Mouse (Mus musculus): Measurements from ENCODE around the gene Mfsd10.

DNA sequence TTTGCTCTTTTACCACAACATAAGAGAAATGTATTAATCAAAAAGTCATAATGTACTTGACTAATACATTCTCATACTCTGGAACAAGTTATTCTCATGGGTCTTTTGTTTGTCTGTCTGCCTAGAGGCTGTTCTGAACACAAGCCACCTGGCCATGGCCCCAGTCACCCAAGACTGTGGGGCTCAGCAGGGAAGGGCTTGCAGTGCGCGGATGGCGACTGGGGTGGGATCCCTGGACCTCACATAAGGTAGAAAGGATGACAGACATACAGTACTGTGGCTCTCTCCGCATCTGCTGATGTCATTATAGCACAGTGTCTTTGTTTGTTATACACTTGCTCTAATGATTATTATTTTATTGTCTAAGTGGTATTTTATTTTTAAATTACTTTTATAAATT lies 46.3 kb downstream of the Mfsd10 start:
- TF ChIP-seq POLR2A (IDR thresholded peaks at IDR 0.05; ENCODE audit: control insufficient read depth in 1 of 2, insufficient read depth in 1 of 2, low read depth in 1 of 2, low read length in 2 of 2, poor library complexity in 1 of 2) (no peak), CTCF (IDR thresholded peaks at IDR 0.05 in 2 of 3, conservative IDR thresholded peaks at IDR 0.05 in 1 of 3; ENCODE audit: control insufficient read depth in 1 of 3, insufficient read depth in 1 of 3, low read depth in 2 of 3, low read length in 3 of 3, poor library complexity in 1 of 3, severe bottlenecking in 1 of 3) (no peak), NELFE (IDR thresholded peaks at IDR 0.05; ENCODE audit: low read depth, low read length) (no peak), EP300 (IDR thresholded peaks at IDR 0.05; ENCODE audit: low read depth in 1 of 2, low read length in 2 of 2) (no peak), HCFC1 (IDR thresholded peaks at IDR 0.05; ENCODE audit: low read depth, low read length) (no peak), CHD1 (IDR thresholded peaks at IDR 0.05; ENCODE audit: low read depth, low read length) (no peak)
